Mouse (Mus musculus) heart, adult 10 weeks (tissue): ENCODE measurements around the gene Olfr1156. TPM values are rescaled to one million over a fixed set of nuclear protein-coding genes. Genes with fewer than 3 reads are reported as not detected.

ENCODE experiments used
- polyA plus RNA-seq: library from polyadenylated mRNA; stranded (reverse); fragments of 350-450 nt; fragmentation: Illumina TruSeq; extraction: RNeasy Lipid Tissue Mini Kit (QIAGEN cat#74804); gene quantifications from one replicate; pipeline ENCODE4 v1.2.3, GENCODE M21; 2014; ENCODE audit warnings: low read depth, low replicate concordance

Gene Olfr1156
- polyA plus RNA-seq, result not detected

GRCm38 (mm10) chr2:87953000-87953399, at the start of gene Olfr1156:
Gene Olfr1156 (minus strand): TSS chr2:87953100.

DNA sequence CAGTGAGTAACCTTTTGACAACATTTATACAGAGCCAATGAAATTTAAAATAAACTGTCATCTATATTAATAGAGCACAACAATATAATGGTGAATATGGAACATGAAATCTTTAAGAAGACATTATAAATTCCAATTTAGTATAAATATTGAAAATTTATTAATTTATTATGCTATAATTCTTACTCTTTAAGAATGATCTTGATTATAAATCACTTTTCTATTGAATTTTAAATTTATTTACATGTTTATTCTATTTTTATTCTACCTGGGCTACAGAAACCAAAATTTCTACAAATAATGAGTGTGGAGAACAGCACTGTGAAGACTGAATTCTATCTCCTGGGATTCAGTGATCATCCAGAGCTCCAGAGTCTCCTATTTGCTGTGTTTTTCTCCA, 36.9 kb upstream of the Olfr1156 start, which contains the start of gene Olfr1158:
Gene Olfr1158 (plus strand): TSS at position 301 of the 400 bp plus-strand sequence.

DNA sequence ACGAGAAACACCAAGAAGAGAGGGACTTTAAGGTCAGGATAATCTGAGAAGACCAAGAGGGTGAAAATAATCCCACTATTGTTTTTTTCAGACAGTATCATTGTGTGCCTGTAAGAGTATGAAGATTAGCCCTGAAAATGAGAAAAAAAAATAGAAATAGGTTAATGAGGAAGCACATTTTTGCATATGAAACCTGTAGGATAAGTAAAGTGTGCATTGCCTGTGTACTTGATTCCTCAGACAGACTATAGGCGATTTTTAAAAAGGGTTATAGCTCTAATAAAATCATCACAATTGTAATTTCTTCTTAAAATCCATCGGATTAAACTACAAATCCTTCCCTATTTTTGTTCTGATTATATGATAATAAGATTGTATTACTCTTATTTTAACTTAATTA, 21.7 kb upstream of the Olfr1156 start, which contains the start of gene Olfr74:
Gene Olfr74 (minus strand): TSS at position 101 of the 400 bp plus-strand sequence.

DNA sequence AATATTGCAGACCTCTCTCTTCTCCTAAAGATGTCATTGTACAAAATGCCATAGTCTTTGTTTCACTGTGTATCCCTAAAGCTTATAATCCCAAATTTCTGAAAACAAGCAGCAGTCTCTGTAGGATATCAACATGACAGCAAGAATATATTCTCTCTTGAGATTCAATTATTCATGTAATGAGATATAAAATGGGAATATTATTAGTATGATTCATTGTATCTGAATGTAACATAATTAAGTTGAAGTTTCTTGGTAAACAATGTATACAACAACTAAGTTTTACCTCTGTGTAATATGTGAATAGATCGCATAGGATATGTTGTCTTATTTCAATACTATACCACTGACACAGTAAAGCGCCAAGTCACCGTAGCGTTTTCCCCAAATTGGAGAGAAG, 15.3 kb upstream of the Olfr1156 start, which contains the start of gene Olfr1157:
Gene Olfr1157 (minus strand): TSS at position 101 of the 400 bp plus-strand sequence.

GRCm38 (mm10) chr2:87945037-87945436, 7.9 kb downstream of the Olfr1156 start, which contains the start of gene Olfr1155:
Gene Olfr1155 (minus strand): TSS chr2:87945137.

DNA sequence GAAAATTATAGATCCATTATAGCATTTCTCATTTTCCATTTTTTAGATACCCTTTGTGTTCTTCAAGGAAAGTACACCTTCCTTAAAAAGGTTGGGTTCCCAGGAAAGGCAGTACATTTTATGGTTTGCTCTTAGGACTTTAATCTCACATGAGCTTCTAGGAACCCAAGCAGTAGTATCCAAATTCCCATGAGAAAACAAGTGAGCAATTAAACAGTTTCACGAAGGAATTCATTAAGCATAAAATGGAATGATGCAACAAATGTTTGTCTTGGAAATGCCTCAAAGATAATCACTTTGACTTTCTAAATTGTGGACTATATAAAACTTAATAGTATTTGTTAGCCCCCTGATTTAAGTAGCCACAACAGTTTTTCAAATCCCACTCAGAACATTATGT, 47.8 kb downstream of the Olfr1156 start, which contains the start of gene Olfr1154:
Gene Olfr1154 (minus strand): TSS at position 101 of the 400 bp plus-strand sequence.

Other genes starting within 250 kb of the Olfr1156 start
- not detected for gene Olfr1137, start 239.9 kb downstream of the Olfr1156 start, polyA plus RNA-seq
- not detected for gene Olfr1138, start 213.1 kb downstream of the Olfr1156 start, polyA plus RNA-seq
- gene Olfr1140, start 209.3 kb downstream of the Olfr1156 start, polyA plus RNA-seq, result not detected
- gene Olfr1141, start 199.1 kb downstream of the Olfr1156 start, polyA plus RNA-seq, result not detected
- not detected for gene Olfr152, start 173.6 kb downstream of the Olfr1156 start, polyA plus RNA-seq
- gene Olfr1143, start 152.5 kb downstream of the Olfr1156 start, polyA plus RNA-seq, result not detected
- not detected for gene Olfr1145, start 143.3 kb downstream of the Olfr1156 start, polyA plus RNA-seq
- gene Olfr1148, start 122.6 kb downstream of the Olfr1156 start, polyA plus RNA-seq, result not detected
- gene Olfr1150-ps1, start 109.1 kb downstream of the Olfr1156 start, polyA plus RNA-seq, result not detected
- not detected for gene Olfr1151, start 97.2 kb downstream of the Olfr1156 start, polyA plus RNA-seq
- gene Olfr1152, start 86.6 kb downstream of the Olfr1156 start, polyA plus RNA-seq, result not detected
- gene Olfr1153, start 58.1 kb downstream of the Olfr1156 start, polyA plus RNA-seq, result not detected
- gene Olfr1154, start 47.9 kb downstream of the Olfr1156 start, polyA plus RNA-seq, result not detected
- gene Olfr1155, start 8.0 kb downstream of the Olfr1156 start, polyA plus RNA-seq, result not detected
- gene Olfr1157, start 15.2 kb upstream of the Olfr1156 start, polyA plus RNA-seq, result not detected
- not detected for gene Olfr74, start 21.6 kb upstream of the Olfr1156 start, polyA plus RNA-seq
- gene Olfr1158, start 37.0 kb upstream of the Olfr1156 start, polyA plus RNA-seq, result not detected
- gene Olfr1160, start 55.2 kb upstream of the Olfr1156 start, polyA plus RNA-seq, result not detected
- not detected for gene Olfr1161, start 69.7 kb upstream of the Olfr1156 start, polyA plus RNA-seq
- gene Olfr73, start 84.6 kb upstream of the Olfr1156 start, polyA plus RNA-seq, result not detected
- gene Olfr1162, start 98.0 kb upstream of the Olfr1156 start, polyA plus RNA-seq, result not detected
- not detected for gene Olfr1163, start 118.7 kb upstream of the Olfr1156 start, polyA plus RNA-seq
- not detected for gene Olfr1164, start 140.9 kb upstream of the Olfr1156 start, polyA plus RNA-seq
- gene Olfr1166, start 175.2 kb upstream of the Olfr1156 start, polyA plus RNA-seq, result not detected
- not detected for gene Olfr1167, start 202.1 kb upstream of the Olfr1156 start, polyA plus RNA-seq
- gene Olfr1168, start 228.8 kb upstream of the Olfr1156 start, polyA plus RNA-seq, result not detected